Mouse (Mus musculus) fat pad, adult 2 months (tissue): Measurements from ENCODE around the gene Dapk3.
"Not testable (repeated sequence)": the region's sequence is repeated elsewhere in the genome, so short reads cannot be mapped to it uniquely, and the experiment has no call there.

ENCODE experiments used
- DNase-seq: peaks from one replicate; pipeline ENCODE4 v3.0.0-alpha.2; 2011; ENCODE audit warnings: low read depth, low spot score; ENCODE audit errors: extremely low read depth

Dapk3 gene

DNA sequence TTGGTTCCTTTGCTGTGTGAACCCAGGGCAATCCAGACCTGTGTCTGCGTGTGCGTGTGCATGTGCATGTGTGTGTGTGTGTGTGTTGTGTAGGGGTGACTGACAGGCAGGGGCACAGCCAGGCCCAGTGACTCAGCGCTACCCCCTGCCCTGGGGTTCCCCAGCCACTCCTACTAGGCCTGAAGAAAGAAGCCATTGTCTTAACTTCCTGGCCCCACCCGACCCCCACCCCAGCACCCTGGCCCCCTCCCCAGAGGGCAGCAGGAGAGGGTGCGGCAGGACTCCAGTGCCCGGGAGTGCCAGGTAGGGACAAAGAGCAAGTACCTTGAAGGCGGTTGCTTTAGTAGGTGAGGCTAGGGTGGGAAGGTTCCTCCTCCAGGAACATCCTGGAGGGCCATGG lies 37.0 kb upstream of the Dapk3 start:
- no peak for DNase-seq

DNA sequence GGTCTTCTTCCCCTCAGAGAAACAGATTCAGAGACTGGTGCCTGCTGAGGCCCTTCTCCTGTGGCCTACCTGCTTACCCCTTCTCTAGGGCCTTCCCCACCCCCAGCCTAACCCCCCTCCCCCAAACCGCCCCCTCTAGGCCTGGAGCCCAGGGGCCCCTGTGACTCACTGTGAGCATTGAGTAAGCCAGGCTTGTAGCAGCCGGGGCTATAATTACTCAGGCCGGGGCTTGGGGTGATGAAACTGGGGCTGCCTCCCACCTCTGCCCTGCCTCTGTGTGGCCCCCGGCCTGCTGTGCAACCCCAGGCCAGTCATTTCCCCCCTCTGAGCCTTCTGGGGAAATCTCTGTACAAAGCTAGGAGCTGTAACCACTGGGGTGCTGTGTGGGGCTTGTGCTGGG lies 36.5 kb upstream of the Dapk3 start:
- no peak for DNase-seq

DNA sequence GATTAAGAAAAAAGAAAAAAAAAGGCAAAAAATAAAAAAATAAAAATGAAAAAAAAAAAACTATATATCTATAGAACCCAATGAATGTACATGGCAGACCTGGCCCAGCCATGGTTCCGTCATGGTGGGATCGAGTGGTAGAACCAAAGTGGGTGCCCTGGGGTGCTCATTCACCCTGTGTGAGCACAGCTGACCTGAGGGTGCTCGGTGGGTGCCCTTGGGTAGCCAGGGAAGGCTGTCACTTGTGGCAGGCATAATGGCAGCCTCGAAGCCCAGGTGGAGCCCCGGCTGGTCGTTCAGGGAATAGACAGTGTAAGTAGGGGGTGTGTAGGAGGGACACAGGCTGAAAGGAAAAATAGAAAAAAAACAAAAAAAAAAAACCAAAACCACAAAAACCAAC lies 31.5 kb upstream of the Dapk3 start:
- DNase-seq = no peak

DNA sequence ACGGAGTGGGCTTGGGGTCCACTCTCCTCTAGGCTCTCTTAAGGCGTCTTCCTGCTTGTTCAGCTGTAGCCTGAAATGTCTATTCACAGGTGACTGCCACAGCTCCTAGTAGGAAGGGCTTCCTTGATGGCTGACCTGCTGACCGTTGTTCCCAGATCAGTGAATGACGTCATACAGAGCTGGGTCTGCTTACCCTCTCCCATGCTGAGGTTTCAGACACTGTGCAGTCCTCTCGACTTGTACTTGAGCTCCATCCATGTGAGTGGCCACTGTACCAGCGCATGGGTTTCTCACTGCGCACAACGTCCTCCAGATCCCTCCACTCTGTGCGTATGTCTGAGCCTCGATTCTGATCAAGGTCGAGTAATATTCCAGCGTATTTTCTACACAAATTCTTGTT lies 30.2 kb upstream of the Dapk3 start:
- no peak for DNase-seq

GRCm38 (mm10) chr10:81154313-81154712 lies 28.5 kb upstream of the Dapk3 start:
- DNase-seq = no peak

DNA sequence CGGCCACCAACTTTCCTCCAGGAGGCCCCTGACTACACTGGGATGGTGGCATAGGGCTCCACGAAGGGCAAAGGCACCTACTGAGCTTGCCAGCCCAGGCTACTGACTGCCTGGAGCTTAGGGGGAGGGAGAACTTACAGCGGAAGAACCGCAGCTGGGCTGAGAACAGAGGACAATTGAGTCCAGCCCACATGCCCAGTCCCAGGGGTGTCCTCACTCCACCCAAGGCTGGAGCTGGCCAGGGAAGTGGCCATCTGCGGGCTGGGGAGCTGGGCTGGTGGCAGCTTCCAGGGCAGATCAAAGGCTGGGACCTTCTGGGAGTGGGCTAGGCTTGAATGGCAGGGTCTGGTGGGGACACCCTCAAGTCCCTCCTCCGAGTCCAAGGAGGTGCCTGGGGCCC lies 28.1 kb upstream of the Dapk3 start:
- DNase-seq = no peak

DNA sequence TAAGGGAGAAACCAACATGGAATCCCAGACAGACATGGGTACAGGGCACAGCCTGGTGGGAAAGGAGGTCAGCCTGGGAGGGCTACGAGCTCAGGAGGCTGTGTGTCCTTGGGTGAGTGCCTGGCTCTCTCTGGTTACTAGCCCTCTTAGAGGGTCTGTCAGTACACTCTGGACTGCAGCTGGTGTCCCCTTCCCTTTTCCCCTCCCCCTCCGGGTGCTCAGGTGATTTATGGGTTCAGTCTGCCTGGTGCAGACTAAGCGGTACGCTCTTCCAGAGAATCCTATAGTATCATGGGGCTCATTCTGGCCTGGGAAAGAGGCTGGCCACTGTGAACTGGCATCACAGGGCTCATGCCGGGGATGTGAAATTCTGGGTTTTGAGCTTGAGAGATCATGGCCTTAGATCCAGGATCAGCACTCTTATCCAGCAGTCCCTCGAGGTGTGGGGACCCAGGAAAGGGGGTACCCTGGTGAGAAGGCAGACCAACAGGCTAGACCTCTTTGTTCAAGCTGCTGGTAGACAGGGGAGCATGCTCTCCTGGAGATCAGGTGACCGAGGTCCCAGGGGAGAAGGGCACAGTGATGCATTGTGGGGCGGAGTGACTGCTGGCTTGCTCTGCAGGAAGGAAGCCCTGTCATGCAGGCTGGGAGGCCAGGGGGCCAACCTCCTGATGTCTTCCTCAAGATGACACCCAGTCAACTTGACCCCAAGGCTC lies 21.0 kb upstream of the Dapk3 start:
- no peak for DNase-seq

DNA sequence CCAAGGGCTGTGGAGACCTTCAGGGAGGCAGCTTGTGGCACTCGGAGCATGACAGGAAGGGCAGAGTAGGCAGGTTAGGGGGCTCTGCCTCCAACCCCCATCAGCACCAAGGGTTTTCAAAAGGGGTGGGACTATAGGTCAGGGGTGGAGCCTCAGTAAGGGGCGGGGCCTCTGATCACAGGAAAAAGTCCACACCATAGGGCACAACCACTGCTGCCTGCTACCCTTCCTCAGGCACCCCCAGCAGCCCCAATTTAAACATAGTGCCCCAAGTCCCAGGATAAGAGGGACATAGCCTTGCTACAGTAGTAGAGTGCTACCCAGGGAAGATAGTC lies 20.5 kb upstream of the Dapk3 start:
- no peak for DNase-seq

DNA sequence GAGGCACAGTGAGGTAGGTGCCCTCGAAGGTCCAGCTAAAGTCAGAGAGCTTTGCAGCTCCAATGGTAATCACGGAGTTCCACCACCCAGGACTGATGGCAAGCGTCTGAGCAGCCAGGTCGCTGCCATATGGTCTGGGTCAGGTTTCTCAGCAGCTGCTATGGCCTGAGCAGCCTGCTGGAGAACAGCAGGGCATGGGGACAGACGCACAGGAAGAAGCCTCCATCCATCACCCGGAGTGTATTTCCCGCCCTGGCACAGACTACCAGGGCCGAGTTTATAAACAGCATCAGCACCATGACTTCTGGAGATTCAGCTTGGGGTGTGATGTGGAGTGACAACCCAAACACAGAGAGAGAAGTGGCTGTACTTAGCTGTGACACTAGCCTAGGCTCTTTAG lies 17.7 kb upstream of the Dapk3 start:
- DNase-seq = no peak

DNA sequence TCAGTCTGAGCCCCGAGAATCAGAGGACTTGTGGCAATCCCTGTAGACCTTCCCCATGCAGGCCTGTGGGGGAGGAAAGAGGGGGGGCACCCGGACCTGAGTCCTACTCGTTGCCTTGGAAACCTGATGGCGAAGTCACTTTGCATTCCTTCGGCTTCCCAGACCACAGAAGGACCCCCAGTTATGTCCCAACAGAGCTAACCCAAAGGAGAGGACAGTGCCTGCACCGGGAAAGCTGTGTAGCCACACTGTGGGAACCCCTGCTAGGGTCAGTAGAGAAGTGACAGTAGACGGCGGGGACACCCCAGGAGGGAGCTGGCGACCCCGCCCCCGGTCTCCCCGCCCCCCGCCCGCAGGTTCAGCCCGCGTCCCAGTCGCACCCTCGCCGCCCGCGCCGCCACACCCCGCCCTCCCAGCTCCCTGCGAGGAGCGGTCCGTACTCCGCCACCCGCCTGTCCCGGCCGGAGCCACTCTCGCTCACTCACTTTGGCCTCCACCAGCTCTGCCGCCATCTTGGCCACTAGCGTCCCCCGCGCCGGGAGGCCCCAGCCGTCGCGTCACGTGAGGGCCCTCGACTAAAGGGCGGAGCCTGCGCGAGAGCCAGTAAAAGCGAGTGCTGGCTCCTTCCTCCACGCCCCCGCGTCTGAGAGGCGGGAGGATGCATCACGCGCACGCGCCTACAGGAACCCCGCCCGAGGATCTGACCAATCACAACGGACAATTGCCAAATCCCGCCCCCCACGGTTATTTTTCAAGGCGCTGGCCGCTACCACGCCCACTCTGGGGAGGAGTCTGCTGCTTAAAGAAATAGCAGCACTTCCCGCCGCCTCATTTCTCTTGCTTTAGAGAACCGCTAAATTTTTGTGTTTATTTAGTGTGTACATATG lies 15.4 kb upstream of the Dapk3 start, which contains the start of gene Pias4:
Pias4 (minus strand) TSS at position 724 of the 887 bp plus-strand sequence.
- peak; percentile 73 for DNase-seq

DNA sequence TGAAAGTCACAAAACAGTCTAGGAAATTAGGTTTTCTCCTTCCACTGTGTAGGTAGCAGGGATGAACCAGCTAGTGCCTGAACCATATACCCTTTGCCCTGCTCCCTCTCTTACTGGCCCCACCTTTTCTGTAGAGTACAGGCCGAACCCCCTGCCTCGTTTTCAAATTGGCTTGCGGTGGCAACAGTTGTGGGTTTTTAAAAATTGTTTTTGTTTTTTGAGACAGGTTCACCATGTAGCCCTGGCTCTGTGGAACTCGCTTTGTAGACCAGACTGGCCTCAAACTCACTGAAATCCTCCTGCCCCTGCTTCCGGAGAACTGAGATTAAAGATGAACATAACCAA lies 14.7 kb upstream of the Dapk3 start:
- DNase-seq = no peak

DNA sequence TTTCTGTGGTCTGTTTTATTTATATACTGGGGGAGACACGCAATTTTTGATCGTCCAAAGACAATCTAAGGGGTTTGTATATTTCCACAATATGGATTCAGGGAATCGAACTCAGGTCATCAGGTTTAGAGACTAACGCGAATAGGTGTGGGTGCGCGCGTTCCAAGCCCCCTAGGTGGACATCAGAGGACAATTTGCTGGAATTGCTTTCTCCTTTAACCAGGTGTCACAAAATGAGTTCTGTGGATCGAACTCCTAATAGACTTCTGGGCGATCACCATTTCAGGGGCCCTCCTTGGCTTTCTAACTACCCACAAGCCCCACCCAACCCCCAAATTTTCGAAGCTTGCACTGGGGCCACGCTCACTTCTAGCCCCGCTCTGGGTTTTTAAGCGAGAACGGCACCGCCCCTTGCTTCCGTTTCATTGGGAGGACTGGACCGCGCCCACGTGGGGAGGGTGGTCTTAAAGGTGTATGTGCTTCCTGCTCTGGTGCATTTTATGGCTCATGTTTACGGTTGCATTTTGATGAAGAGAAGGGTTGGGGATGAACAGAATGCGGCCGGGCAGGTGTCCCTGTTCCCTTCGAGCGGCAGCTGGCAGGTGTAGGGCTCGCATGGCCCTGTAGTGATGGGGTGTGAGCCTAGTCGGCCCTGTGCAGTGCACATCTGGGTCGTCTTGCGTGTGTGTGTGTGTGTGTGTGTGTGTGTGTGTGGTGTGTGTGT lies 14.1 kb upstream of the Dapk3 start:
- DNase-seq = no peak

DNA sequence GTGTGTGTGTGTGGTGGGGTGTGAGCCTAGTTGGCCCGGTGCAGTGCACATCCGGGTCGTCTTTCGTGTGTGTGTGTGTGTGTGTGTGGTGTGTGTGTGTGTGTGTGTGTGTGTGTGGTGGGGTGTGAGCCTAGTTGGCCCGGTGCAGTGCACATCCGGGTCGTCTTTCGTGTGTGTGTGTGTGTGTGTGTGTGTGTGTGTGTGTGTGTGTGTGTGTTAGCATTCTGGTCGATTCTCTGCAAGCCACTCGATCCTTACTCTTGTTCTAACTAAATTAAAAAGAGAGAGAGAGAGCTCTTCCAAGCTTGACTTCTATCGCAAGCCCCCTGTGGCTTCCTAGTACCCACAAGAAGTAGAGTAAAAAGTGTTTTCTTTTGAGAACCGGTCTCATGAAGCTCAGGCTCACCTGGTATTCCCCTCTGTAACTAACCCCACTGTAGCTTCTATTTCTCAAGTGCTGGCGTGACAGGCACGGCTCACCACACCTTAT lies 13.3 kb upstream of the Dapk3 start:
- DNase-seq = not testable (repeated sequence)

- no peak for DNase-seq
These were observed 9.7 kb upstream of the Dapk3 start for GRCm38 (mm10) chr10:81173132-81173531.

- no peak for DNase-seq
These were observed 8.0 kb upstream of the Dapk3 start for GRCm38 (mm10) chr10:81174617-81175344.

GRCm38 (mm10) chr10:81175345-81175701 lies 7.5 kb upstream of the Dapk3 start:
- DNase-seq = not testable (repeated sequence)

GRCm38 (mm10) chr10:81175936-81176465 lies 6.8 kb upstream of the Dapk3 start:
- DNase-seq = no peak

DNA sequence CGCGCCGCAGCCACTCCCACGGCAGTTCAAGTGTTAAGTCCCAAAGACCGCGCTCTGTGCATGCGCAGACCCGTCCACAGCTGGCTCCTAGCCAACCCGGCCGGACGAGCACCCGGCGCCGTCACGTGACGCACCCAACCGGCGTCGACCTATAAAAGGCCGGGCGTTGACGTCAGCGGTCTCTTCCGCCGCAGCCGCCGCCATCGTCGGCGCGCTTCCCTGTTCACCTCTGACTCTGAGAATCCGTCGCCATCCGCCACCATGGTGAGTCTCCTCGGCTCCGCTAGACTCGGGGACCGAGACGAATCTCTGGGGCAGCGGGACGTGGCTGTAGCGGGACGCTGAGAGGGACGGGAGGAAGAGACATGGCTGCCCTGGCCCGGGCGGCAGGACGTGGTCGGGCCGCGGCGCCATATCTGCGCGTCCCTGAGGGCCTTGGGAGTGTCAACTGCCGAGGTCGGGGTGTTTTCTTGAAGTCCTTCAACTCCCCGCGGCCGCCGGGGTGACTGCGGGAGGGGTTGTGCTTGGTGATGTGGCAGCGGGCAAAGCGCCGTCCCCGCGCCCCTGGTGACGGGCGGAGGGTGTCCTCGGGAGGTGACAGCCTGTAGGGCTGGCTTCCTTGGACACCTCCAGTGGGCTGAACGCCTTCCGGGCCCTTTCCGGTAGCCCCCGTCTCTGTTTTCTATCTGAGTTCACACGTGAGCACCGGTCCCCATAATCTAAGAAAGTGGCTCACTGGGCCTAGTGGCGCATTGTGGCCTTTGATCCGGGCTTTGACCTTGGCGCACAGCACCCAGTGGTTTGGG lies 6.1 kb upstream of the Dapk3 start, which contains the start of gene Eef2:
Eef2 (plus strand) TSS at position 166 of the 806 bp plus-strand sequence.
- DNase-seq = no peak

DNA sequence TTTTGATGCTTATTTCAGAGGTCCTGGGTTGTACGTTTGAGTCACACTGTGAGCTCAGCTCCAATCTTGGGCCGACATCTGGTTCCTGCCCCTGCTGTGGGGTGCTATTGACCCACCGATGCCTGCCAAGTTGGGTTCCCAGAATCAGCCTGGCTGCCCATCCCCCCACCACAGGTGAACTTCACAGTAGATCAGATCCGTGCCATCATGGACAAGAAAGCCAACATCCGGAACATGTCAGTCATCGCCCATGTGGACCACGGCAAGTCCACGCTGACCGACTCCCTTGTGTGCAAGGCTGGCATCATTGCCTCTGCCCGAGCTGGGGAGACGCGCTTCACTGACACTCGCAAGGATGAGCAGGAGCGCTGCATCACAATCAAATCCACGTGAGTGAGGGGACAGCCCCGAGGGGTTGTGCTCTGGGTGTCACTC lies 5.3 kb upstream of the Dapk3 start:
- DNase-seq = no peak
